Mouse (Mus musculus) forebrain, postnatal 0 days (tissue): ENCODE results near the gene Cmpk2. TPM values are rescaled to one million over a fixed set of nuclear protein-coding genes. Genes with fewer than 3 reads are reported as not detected.
"Not testable (repeated sequence)": the region's sequence is repeated elsewhere in the genome, so short reads cannot be mapped to it uniquely, and the experiment has no call there.

Experiments
- ATAC-seq: fragments of 200-750 bp; cut with Nextera tagmentation; 2 replicates; pipeline ENCODE4 v1.8.0; 2017; ENCODE audit warnings: mild to moderate bottlenecking, moderate library complexity
- DNase-seq: peaks from one replicate; pipeline ENCODE4 v3.0.0-alpha.2; 2015
- H3K27ac ChIP-seq: fragments of 300-500 bp; sonication (generic); 2 replicates; pipeline ENCODE4 v1.5.1; 2014; ENCODE audit warnings: low read depth, mild to moderate bottlenecking, antibody characterized with exemption, low read length, moderate library complexity, mixed read lengths
- H3K27me3 ChIP-seq: fragments of 300-500 bp; sonication (generic); 2 replicates; pipeline ENCODE4 v1.6.1; 2014; ENCODE audit warnings: mild to moderate bottlenecking, low read length, mixed read lengths; ENCODE audit not compliant: insufficient read depth
- H3K36me3 ChIP-seq: fragments of 300-500 bp; sonication (generic); 2 replicates; pipeline ENCODE4 v1.6.1; 2014; ENCODE audit warnings: mild to moderate bottlenecking, moderate library complexity; ENCODE audit not compliant: insufficient read depth
- H3K4me1 ChIP-seq: fragments of 300-500 bp; sonication (generic); 2 replicates; pipeline ENCODE4 v1.6.1; 2014; ENCODE audit warnings: antibody characterized with exemption; ENCODE audit not compliant: insufficient read depth
- H3K4me2 ChIP-seq: fragments of 300-500 bp; sonication (generic); 2 replicates; pipeline ENCODE4 v1.6.1; 2014; ENCODE audit warnings: low read depth, mild to moderate bottlenecking, moderate library complexity
- H3K4me3 ChIP-seq: fragments of 300-500 bp; sonication (generic); 2 replicates; pipeline ENCODE4 v1.5.1; 2014; ENCODE audit warnings: low read depth, low read length, mixed read lengths
- H3K9ac ChIP-seq: fragments of 300-500 bp; sonication (generic); 2 replicates; pipeline ENCODE4 v1.6.1; 2014; ENCODE audit warnings: mild to moderate bottlenecking
- H3K9me3 ChIP-seq: fragments of 300-500 bp; sonication (generic); 2 replicates; pipeline ENCODE4 v1.6.1; 2016; ENCODE audit warnings: low read length
- CTCF ChIP-seq: sonication (generic); IDR thresholded peaks from 2 replicates; pipeline ENCODE4 v1.5.1; 2016; ENCODE audit warnings: antibody characterized with exemption, control low read depth, low read depth
- WGBS: fragments of 180-500 bp; shearing (Covaris S2); extraction: QIAGEN DNeasy Blood & Tissue Kit; methylation state at CpG from one replicate; pipeline ENCODE4 v1.1.7; 2014; 5-methylcytosine and 5-hydroxymethylcytosine counted together
- polyA plus RNA-seq: library from polyadenylated mRNA; unstranded; fragments of >200 nt; fragmentation: Nextera tagmentation; extraction: Ambion mirVana; gene quantifications from 2 replicates; pipeline ENCODE4 v1.2.1, GENCODE M21; 2015
- total RNA-seq: library from RNA; depleted of rRNA; stranded (reverse); fragments of >200 nt; gene quantifications from 2 replicates; pipeline ENCODE4 v1.2.3, GENCODE M21; 2014

Cmpk2 gene
- total and polyA plus RNA-seq, 2 experiments from 2014 or later: 21.0 to 23.1 TPM

DNA sequence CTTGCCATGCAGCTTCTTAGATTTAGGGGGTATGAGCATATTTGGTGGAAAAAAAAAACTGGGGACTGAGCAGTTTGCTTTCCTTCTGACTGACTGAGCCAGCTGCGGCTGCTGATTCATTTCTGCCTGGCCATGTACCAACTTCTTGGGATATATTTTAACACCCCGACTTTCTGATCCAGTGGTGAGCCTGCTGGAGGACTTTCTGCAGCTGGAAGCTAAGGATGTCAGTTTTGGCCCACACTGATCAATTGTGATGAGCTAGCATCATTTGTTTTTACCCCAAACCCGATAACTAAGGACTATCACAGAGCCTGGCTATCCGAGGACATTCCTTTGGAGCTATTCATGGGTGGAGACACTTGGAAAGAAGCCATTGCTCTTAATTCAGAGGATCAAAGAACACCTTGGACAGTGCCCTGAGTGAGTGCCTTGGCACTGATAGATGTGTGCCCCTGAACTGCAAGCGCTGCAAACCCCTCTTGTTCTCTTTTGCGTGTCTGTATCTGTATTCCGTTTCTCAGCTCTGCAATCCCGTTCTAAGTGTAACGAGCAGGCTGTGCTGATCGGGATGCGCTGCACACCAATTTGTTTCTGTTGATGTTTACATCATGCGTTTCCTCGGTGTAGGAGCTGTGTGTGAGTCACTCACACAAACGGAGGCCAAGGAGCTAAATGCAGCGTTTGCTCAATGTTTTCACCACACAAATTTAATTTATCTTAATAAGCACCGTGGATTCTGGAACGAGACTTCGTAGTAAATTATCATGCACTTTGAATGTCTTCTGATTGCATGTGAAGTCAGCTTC lies 9.4 kb downstream of the Cmpk2 start:
- Histone ChIP-seq H3K9me3 (no peaks in the 10 kb centered on the region), H3K36me3 (0 out of 2 replicates have a peak, but pooled peaks cover 4% of the 10 kb centered on the region), H3K4me3 (no peak overlapping the region), H3K4me1 (no peaks in the 10 kb centered on the region), H3K9ac (no peak overlapping the region), H3K27me3 (no peaks in the 10 kb centered on the region), H3K4me2 (no peak overlapping the region), H3K27ac (no peak overlapping the region)
- 52% methylated on average over 18 of the region's 18 CpGs for WGBS
- ATAC-seq (peak; percentile 40; the same call in 1 of the 2 replicates), DNase-seq (peak; percentile 27)
- TF ChIP-seq CTCF: no peak

DNA sequence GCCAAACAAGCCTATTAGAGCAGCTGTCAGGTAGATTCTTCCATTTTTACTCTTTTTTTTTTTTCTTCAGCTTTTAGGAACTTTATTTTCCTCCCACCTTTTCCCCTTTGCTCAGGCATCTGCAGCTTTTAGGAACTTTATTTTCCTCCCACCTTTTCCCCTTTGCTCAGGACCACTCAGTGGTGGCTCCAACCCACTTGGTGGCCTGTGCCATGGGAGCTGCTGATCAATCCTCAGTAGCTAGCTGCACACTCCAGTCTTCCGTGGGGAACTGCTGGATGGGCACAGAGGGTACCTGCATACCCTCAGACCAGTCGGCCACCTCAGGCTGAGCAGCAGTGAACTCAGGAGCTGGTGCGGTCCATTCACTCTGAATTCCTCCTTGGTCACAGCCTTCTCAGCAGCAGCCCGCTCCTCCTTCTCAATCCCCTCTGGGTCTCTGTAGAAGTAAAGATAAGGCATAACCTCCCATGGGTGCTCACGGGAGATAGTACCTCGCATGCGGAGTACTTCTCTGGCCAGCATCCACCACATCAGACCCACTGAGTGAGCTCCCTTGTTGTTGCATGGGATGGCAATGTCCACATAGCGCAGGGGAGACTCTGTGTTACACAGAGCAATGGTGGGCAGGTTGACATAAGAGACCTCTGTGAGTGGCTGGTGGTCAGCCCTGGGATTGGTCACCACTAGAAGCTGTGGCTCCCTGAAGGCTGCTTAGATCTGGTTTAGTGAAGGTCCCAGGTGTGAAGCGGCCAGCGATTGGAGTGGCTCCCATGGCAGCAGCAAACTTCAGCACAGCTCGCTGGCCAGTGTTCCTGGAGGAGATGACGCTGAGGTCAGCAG lies 17.0 kb downstream of the Cmpk2 start:
- not testable (repeated sequence) for H3K9ac ChIP-seq, H3K27me3 ChIP-seq, H3K4me1 ChIP-seq, H3K4me2 ChIP-seq, H3K36me3 ChIP-seq, H3K9me3 ChIP-seq, H3K4me3 ChIP-seq, DNase-seq, H3K27ac ChIP-seq, ATAC-seq
- WGBS: 94% methylated on average over 12 of the region's 12 CpGs

DNA sequence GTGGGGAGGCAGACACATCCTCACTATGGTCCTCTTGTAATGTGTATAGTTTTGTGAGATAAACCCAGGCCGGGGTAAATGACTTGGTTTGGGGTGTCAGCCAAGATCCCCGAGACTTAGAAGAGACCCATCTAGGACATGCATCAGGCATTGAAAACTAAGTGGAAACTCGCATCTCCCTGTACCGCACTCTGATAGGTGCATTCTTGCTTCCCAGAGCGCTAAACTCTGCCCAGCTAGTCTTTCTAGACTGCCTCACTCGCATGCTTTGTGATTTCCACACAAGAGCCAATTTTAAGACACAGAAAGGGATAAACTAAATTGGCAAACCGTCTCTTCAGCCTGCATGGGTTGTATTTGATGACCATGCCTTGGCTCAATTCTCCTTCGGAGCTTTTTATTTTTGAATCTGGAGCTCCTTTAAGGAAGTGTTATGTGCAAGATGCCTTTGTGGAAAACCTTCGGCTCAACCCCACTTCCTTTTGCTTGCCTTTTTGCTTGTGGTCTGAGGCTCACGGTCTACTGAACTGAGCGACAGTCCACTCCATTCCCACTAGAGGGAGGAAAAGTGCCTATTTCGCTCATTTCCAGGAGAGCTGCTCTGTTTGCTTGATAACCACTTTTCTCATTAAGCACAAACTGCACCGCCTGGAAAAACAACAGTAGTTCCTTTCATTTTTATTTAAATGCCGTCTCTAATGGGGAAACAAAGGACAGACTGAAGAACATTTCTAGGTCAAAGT lies 19.0 kb downstream of the Cmpk2 start:
- TF ChIP-seq CTCF: peak; percentile 81
- H3K4me2 ChIP-seq: peak overlapping the region; percentile 16; the same call in 1 of the 2 replicates
- no peaks in the 10 kb centered on the region for H3K27me3 ChIP-seq
- no peak overlapping the region for H3K4me3 ChIP-seq
- no peak overlapping the region for H3K27ac ChIP-seq
- no peaks in the 10 kb centered on the region for H3K36me3 ChIP-seq
- H3K9me3 ChIP-seq: no peaks in the 10 kb centered on the region
- H3K9ac ChIP-seq: no peak overlapping the region
- ATAC-seq (peak; percentile 88), DNase-seq (peak; percentile 82)
- peaks cover 5% of the 10 kb centered on the region; the same call in 1 of the 2 replicates for H3K4me1 ChIP-seq
- 24% methylated on average over 14 of the region's 14 CpGs for WGBS

DNA sequence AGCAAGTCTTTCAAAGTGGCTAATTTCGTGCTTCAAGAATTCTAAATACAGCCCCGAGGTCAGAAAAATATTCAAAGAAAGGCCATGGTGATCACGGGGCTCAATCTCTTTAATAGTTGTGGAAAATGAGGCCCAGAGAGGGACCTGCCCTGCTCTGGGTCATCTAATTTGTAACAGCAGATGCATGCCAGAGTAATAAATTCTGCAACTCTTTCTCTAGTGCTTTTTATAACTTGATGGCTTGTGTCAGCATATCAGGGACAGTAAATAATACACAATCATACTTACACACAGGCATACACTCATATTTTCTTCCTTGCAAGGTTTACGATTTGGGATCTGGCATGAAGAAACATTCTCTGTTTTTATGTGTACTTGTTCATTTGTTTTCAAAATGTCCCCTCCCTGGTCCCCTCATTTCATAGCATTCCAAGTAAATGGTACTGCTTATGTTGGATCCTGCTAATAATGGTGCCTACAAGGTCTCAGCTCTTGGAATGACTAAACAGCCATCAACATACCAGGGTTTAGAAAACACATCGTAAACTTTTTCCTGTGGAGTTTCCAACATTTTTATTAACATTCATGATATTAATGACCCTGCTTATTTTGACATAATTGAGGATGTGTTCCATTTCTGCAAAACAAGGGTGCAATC lies 19.7 kb downstream of the Cmpk2 start:
- 21% methylated on average over 5 of the region's 5 CpGs for WGBS
- ATAC-seq: no peak

DNA sequence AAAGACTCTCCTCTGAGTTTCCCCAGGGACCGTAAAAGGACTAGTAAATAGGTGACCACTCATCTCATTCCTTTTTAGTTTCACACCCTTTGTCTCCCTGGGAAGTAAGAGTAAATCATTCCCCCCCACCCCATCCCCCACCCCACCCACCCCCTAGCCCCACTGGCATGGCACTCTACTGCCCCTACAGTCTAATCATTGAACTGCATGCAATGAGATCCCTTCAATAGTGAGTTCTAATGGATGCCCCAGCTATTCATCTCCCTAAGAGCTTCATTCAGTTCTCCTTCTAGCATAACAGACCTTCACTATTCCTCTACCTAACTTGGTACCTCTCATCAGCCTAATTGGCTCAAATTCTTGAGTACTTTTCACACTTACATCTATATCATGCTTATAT lies 20.9 kb downstream of the Cmpk2 start:
- Histone ChIP-seq H3K4me1 (peaks cover 5% of the 10 kb centered on the region; the same call in 1 of the 2 replicates), H3K36me3 (no peaks in the 10 kb centered on the region), H3K27me3 (no peaks in the 10 kb centered on the region), H3K27ac (no peak overlapping the region), H3K4me3 (no peak overlapping the region), H3K9ac (no peak overlapping the region), H3K9me3 (no peaks in the 10 kb centered on the region), H3K4me2 (no peak overlapping the region)
- WGBS: 88% methylated on average over 1 of the region's 1 CpGs
- DNase-seq: no peak
- peak; percentile 44 for TF ChIP-seq CTCF
- ATAC-seq: no peak

More for the DNA sequence above, 19.7 kb downstream of the Cmpk2 start:
- Histone ChIP-seq H3K4me2 (peak overlapping the region; percentile 16; the same call in 1 of the 2 replicates), H3K4me1 (peaks cover 5% of the 10 kb centered on the region; the same call in 1 of the 2 replicates), H3K9me3 (no peaks in the 10 kb centered on the region), H3K4me3 (no peak overlapping the region), H3K27ac (no peak overlapping the region), H3K27me3 (no peaks in the 10 kb centered on the region), H3K36me3 (no peaks in the 10 kb centered on the region), H3K9ac (no peak overlapping the region)
- DNase-seq: no peak
- TF ChIP-seq CTCF: no peak

DNA sequence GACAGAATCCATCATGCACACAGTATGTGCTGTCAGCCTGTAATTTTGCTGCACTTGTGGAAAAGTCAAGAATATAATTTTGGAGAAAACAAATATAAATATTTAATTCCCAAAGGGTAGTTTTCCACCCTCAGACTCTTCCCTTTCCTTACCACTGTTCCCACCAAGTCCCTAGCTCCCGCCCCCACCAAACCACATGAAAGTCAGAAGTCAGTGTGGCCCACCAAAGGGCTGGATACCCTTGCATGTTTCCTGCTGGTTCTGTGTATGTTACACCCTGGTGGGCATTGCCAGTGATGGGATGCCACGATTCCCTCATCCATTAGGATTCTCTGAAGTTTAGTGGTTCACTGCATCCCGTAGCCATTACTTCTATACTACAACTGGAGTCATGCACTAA lies 32.0 kb downstream of the Cmpk2 start:
- H3K27me3 ChIP-seq: no peaks in the 10 kb centered on the region
- H3K4me2 ChIP-seq: no peak overlapping the region
- no peak overlapping the region for H3K9ac ChIP-seq
- H3K4me1 ChIP-seq: no peaks in the 10 kb centered on the region
- WGBS: 95% methylated on average over 3 of the region's 3 CpGs
- no peak for TF ChIP-seq CTCF
- H3K27ac ChIP-seq: no peak overlapping the region
- H3K9me3 ChIP-seq: no peaks in the 10 kb centered on the region
- no peak overlapping the region for H3K4me3 ChIP-seq
- DNase-seq (no peak), ATAC-seq (no peak)
- H3K36me3 ChIP-seq: no peaks in the 10 kb centered on the region
